Mouse (Mus musculus) E14TG2a.4 (cell line): ENCODE measurements around the gene Wwox.

Experiments used
- CTCF ChIP-seq: conservative IDR thresholded peaks from 2 replicates; pipeline ENCODE4 v1.5.1; 2014; ENCODE audit warnings: low read length
- NANOG ChIP-seq: IDR thresholded peaks from 2 replicates; pipeline ENCODE4 v1.6.1; 2014; ENCODE audit warnings: borderline replicate concordance, low read length, mixed read lengths
- POU5F1 ChIP-seq: IDR thresholded peaks from 2 replicates; pipeline ENCODE4 v1.6.1; 2014; ENCODE audit warnings: low read length, borderline replicate concordance

DNA sequence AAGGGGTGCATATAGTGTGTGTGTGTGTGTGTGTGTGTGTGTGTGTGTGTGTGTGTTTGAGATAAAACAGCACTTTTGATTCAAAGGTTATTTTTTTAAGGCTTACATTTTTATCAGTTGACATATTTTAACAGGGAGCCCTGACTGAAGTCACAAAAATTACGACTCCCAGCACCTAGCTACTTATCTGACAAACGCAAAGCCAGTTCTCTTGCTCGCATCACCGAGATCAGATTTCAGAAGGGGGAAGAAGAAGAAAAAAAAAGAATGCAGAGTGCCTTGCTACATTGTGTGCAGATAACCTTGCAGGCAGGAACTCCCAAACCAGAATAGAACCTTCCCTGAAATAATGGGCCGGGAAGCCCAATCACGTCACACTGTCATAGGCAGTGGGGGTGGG is 712.0 kb downstream of the Wwox start:
- TF ChIP-seq CTCF, result no peak
- TF ChIP-seq NANOG, result no peak
- no peak for TF ChIP-seq POU5F1
